9 mouse cellular contexts compared by ENCODE assay signal in the genomic region with DNA sequence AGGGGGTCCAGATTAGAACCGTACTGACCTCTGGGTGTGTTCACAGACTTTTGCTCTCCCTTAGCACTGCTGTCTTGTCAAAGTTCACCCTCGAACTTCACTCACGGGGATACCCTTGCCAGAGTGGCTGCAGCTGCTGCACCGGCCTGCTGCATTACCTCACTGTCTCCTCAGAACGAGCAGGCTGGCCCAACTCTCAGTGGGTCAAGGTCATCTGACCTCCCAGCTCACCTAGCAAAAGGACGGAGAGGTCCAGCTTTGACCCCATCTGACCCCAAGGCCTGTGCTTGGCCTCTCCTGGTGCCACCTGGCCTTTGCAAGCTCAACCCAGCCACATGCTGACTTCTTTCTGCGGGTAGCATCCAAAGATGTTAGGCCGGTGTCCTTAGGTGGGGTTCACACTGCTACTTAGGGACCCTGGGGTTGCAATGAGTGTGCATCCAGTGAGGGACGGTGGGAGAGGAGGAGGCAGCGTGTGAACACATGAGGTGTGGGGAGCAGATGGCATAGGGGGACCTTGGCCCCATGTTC. TPM values are rescaled to one million over a fixed set of nuclear protein-coding genes. Genes with fewer than 3 reads are reported as not detected.
DNase-seq lines count a peak whose midpoint lies in the region; ATAC-seq and TF ChIP-seq lines count a peak whose summit lies in the region.
"Had no signal": no experiment of that assay in that cellular context is flagged by ENCODE, and none has a peak within 500 bp of the region (broad histone marks: within the 10 kb centered on the region; RNA-seq: fewer than 3 reads in every experiment).

No protein-coding gene starts in this region.

- no peaks in the 10 kb centered on the region for H3K36me3 ChIP-seq in hindbrain, embryonic 11.5 days (ENCODE audit: control insufficient read depth, insufficient read depth, low read length)
- H3K36me3 ChIP-seq in hindbrain, embryonic 16.5 days (ENCODE audit: control insufficient read depth, insufficient read depth, low read length) = no peaks in the 10 kb centered on the region
- peaks cover 0 to 4% of the 10 kb centered on the region in 2 experiments for H3K36me3 ChIP-seq in CH12.LX (replicated peaks in 1 of 2; ENCODE audit: control insufficient read depth in 1 of 2, insufficient read depth in 1 of 2, low read length in 1 of 2)
- H3K36me3 ChIP-seq in liver, embryonic 12.5 days = peaks cover 69% of the 10 kb centered on the region

- H3K27ac ChIP-seq in hindbrain, embryonic 11.5 days (ENCODE audit: low read depth, low read length) = no peak overlapping the region
- H3K27ac ChIP-seq in hindbrain, embryonic 16.5 days (ENCODE audit: low read depth, low read length) = no peak overlapping the region
- peak overlapping the region; percentile 84 for H3K27ac ChIP-seq in CH12.LX (ENCODE audit: insufficient read depth, low read depth)
- H3K27ac ChIP-seq in bone marrow, adult 2 months (ENCODE audit: control insufficient read depth, insufficient read depth, low read depth, low read length, poor library complexity) = peak overlapping the region; percentile 97
- H3K27ac ChIP-seq in liver, embryonic 12.5 days = peak overlapping the region; percentile 99

- no peak for DNase-seq in hindbrain, embryonic 11.5 days (ENCODE audit: low spot score)
- no peak for DNase-seq in CH12.LX (ENCODE audit: extremely low read depth)
- no peak for DNase-seq in T-cell, adult 2 months (ENCODE audit: low spot score)
- DNase-seq: embryo, embryonic 11 days had no signal

- no peaks in the 10 kb centered on the region for H3K27me3 ChIP-seq in hindbrain, embryonic 11.5 days (ENCODE audit: control insufficient read depth, insufficient read depth, low read length)
- H3K27me3 ChIP-seq in hindbrain, embryonic 16.5 days (replicated peaks; ENCODE audit: control insufficient read depth, insufficient read depth, low read length) = no peaks in the 10 kb centered on the region
- no peaks in the 10 kb centered on the region for H3K27me3 ChIP-seq in CH12.LX (replicated peaks)
- no peaks in the 10 kb centered on the region for H3K27me3 ChIP-seq in liver, embryonic 12.5 days (replicated peaks)

- no peak for ATAC-seq in hindbrain, embryonic 11.5 days (ENCODE audit: low FRiP score)
- no peak for ATAC-seq in hindbrain, embryonic 16.5 days
- no peak for ATAC-seq in liver, embryonic 12.5 days
- ATAC-seq in inflammation-experienced regulatory T-cells, adult 6 months = no peak
- no peak for ATAC-seq in erythroid progenitor cell, adult 5-6 weeks (replicated peaks; ENCODE audit: low FRiP score, poor library complexity, severe bottlenecking)

- no peaks in the 10 kb centered on the region for H3K9me3 ChIP-seq in hindbrain, embryonic 11.5 days (ENCODE audit: control insufficient read depth, low read length)
- H3K9me3 ChIP-seq in hindbrain, embryonic 16.5 days (ENCODE audit: control insufficient read depth, low read length) = no peaks in the 10 kb centered on the region
- H3K9me3 ChIP-seq in CH12.LX (replicated peaks; ENCODE audit: low read length) = no peaks in the 10 kb centered on the region
- no peaks in the 10 kb centered on the region for H3K9me3 ChIP-seq in liver, embryonic 12.5 days (replicated peaks)

- H3K79me2 ChIP-seq in CH12.LX (replicated peaks; ENCODE audit: control insufficient read depth, extremely low read depth, insufficient read depth, poor library complexity, severe bottlenecking) = peaks cover 37% of the 10 kb centered on the region

- TF ChIP-seq POLR2A in CH12.LX (IDR thresholded peaks at IDR 0.05; ENCODE audit: low read depth, low read length) = no peak
- TF ChIP-seq POLR2A in bone marrow, adult 2 months (IDR thresholded peaks at IDR 0.05; ENCODE audit: borderline replicate concordance, control insufficient read depth, low read depth, low read length) = peak; percentile 52; the same call in 1 of the 2 replicates

- H3K4me3 ChIP-seq in hindbrain, embryonic 11.5 days (ENCODE audit: low read depth, low read length) = no peak overlapping the region
- no peak overlapping the region for H3K4me3 ChIP-seq in hindbrain, embryonic 16.5 days (ENCODE audit: low read length)
- H3K4me3 ChIP-seq in CH12.LX (replicated peaks in 1 of 3; ENCODE audit: low read depth in 2 of 3, low read length in 2 of 3, poor library complexity in 1 of 3) = no peak overlapping the region
- peak overlapping the region; percentile 19 for H3K4me3 ChIP-seq in bone marrow, adult 2 months (replicated peaks; ENCODE audit: control insufficient read depth, low read depth, low read length)
- peak overlapping the region; percentile 84 for H3K4me3 ChIP-seq in liver, embryonic 12.5 days

- WGBS in hindbrain, embryonic 11.5 days = 64% methylated on average over 10 of the region's 10 CpGs
- WGBS in hindbrain, embryonic 16.5 days = 74% methylated on average over 10 of the region's 10 CpGs
- WGBS in bone marrow, adult 2 months = 78% methylated on average over 10 of the region's 10 CpGs
- WGBS in liver, embryonic 12.5 days (ENCODE audit: insufficient replicate concordance) = 70% methylated on average over 10 of the region's 10 CpGs

- no peak overlapping the region; the same call in 1 of the 2 replicates for H3K4me2 ChIP-seq in hindbrain, embryonic 11.5 days (replicated peaks; ENCODE audit: low read depth, low read length)
- no peak overlapping the region for H3K4me2 ChIP-seq in hindbrain, embryonic 16.5 days (ENCODE audit: low read length)
- no peak overlapping the region for H3K4me2 ChIP-seq in CH12.LX (ENCODE audit: insufficient read depth, low read depth, poor library complexity, severe bottlenecking)
- H3K4me2 ChIP-seq in liver, embryonic 12.5 days = peak overlapping the region; percentile 91

- H3K9ac ChIP-seq in hindbrain, embryonic 11.5 days (ENCODE audit: low read depth, low read length) = peak overlapping the region; percentile 28; the same call in 1 of the 2 replicates
- no peak overlapping the region for H3K9ac ChIP-seq in hindbrain, embryonic 16.5 days (ENCODE audit: low read depth, low read length)
- H3K9ac ChIP-seq in CH12.LX (ENCODE audit: insufficient read depth, low read depth) = no peak overlapping the region
- H3K9ac ChIP-seq in liver, embryonic 12.5 days = peak overlapping the region; percentile 100

- in situ Hi-C loops in CH12.LX (cut with MboI; ENCODE audit: low pct_ligation_motif_present, low pct_unique_long_range_greater_than_20kb, low sequenced_read_pairs) = no loop called here

- no peak for TF ChIP-seq EP300 in CH12.LX (IDR thresholded peaks at IDR 0.05; ENCODE audit: low read length)

- no peak for TF ChIP-seq RAD21 in CH12.LX (IDR thresholded peaks at IDR 0.05; ENCODE audit: low read depth, low read length)

- TF ChIP-seq CTCF in CH12.LX (conservative IDR thresholded peaks at IDR 0.05 in 1 of 2, IDR thresholded peaks at IDR 0.05 in 1 of 2; ENCODE audit: low read depth in 2 of 2, low read length in 2 of 2) = no peak
- no peak for TF ChIP-seq CTCF in bone marrow, adult 2 months (IDR thresholded peaks at IDR 0.05; ENCODE audit: control insufficient read depth, insufficient read depth, low read length)

- peaks cover 6% of the 10 kb centered on the region for H3K4me1 ChIP-seq in hindbrain, embryonic 11.5 days (replicated peaks; ENCODE audit: control insufficient read depth, insufficient read depth, low read length)
- H3K4me1 ChIP-seq in hindbrain, embryonic 16.5 days (ENCODE audit: control insufficient read depth, insufficient read depth, low read depth, low read length) = peaks cover 27% of the 10 kb centered on the region
- peaks cover 27 to 71% of the 10 kb centered on the region in 2 experiments for H3K4me1 ChIP-seq in CH12.LX (ENCODE audit: control insufficient read depth in 1 of 2, insufficient read depth in 2 of 2)
- peaks cover 17% of the 10 kb centered on the region for H3K4me1 ChIP-seq in bone marrow, adult 2 months (ENCODE audit: control insufficient read depth, insufficient read depth, low read length)
- H3K4me1 ChIP-seq in liver, embryonic 12.5 days = peaks cover 86% of the 10 kb centered on the region

- dilution Hi-C loops in CH12.LX (cut with MboI; ENCODE audit: extremely low pct_ligation_motif_present, extremely low pct_unique_long_range_greater_than_20kb, low sequenced_read_pairs) = no loop called here

RNA-seq across cellular contexts. Expression of a gene that starts 3.9 kb away (rescaled TPM):
- 5.5 and 6.2 TPM in 2 replicates for polyA plus RNA-seq in hindbrain, embryonic 11.5 days (2014; fragmentation: Nextera tagmentation; extraction: Ambion mirVana)
- 3.4 TPM in 2 replicates for polyA plus RNA-seq in hindbrain, embryonic 16.5 days (2015; fragmentation: Nextera tagmentation; extraction: Ambion mirVana)
- total RNA-seq in CH12.LX (2012; rRNA removed) (7.2 and 7.6 TPM in 2 replicates), CH12.LX (2014; rRNA removed) (4.4 and 4.9 TPM in 2 replicates)
- 3.9 and 6.1 TPM in 2 replicates for polyA plus RNA-seq in CH12.LX (2012; ENCODE audit: insufficient read length, low read depth)
- polyA plus RNA-seq in bone marrow, adult 2 months (2011; ENCODE audit: insufficient read depth, insufficient read length, low replicate concordance, missing spikeins) = 146 and 157 TPM in 2 replicates
- 63.4 and 69.1 TPM in 2 replicates for polyA plus RNA-seq in liver, embryonic 12.5 days (2016; fragmentation: Nextera tagmentation; extraction: Ambion mirVana)
- 10 to 100 TPM; 15.0 to 44.4 (median 16.8) TPM for polyA plus RNA-seq in inflammation-experienced regulatory T-cells, adult 6 months (2017; shearing (Covaris generic))
- 276 and 287 TPM in 2 replicates for total RNA-seq in erythroid progenitor cell, adult 5-6 weeks (2015; ENCODE audit: low replicate concordance)
- total RNA-seq in erythroid progenitor cell, adult 5-6 weeks (2017; ENCODE audit: low replicate concordance) = 288 and 298 TPM in 2 replicates

RNA-seq across cellular contexts. Expression of a gene that starts 30.1 kb away (rescaled TPM):
- polyA plus RNA-seq in hindbrain, embryonic 11.5 days (2014; fragmentation: Nextera tagmentation; extraction: Ambion mirVana) = 2.5 and 3.3 TPM in 2 replicates
- polyA plus RNA-seq in hindbrain, embryonic 16.5 days (2015; fragmentation: Nextera tagmentation; extraction: Ambion mirVana) = 6.2 and 7.9 TPM in 2 replicates
- total RNA-seq in CH12.LX (2012; rRNA removed) (0.08 TPM in 2 replicates), CH12.LX (2014; rRNA removed) (not detected in 2 replicates)
- polyA plus RNA-seq in CH12.LX (2012; ENCODE audit: insufficient read length, low read depth) = 0.07 TPM in 1 of 2 replicates, not detected in the other
- polyA plus RNA-seq in bone marrow, adult 2 months (2011; ENCODE audit: insufficient read depth, insufficient read length, low replicate concordance, missing spikeins) = 0.23 and 0.60 TPM in 2 replicates
- 1.5 and 1.9 TPM in 2 replicates for polyA plus RNA-seq in liver, embryonic 12.5 days (2016; fragmentation: Nextera tagmentation; extraction: Ambion mirVana)
- under 1 TPM in 1 of 3 experiments, not detected in 2; 0.16 TPM for polyA plus RNA-seq in inflammation-experienced regulatory T-cells, adult 6 months (2017; shearing (Covaris generic))
- total RNA-seq in erythroid progenitor cell, adult 5-6 weeks (2015; ENCODE audit: low replicate concordance) = not detected in 2 replicates
- total RNA-seq in erythroid progenitor cell, adult 5-6 weeks (2017; ENCODE audit: low replicate concordance) = 0.53 and 0.90 TPM in 2 replicates

RNA-seq across cellular contexts. Expression of a gene that starts 32.8 kb away (rescaled TPM):
- 453 and 482 TPM in 2 replicates for polyA plus RNA-seq in hindbrain, embryonic 11.5 days (2014; fragmentation: Nextera tagmentation; extraction: Ambion mirVana)
- 214 and 226 TPM in 2 replicates for polyA plus RNA-seq in hindbrain, embryonic 16.5 days (2015; fragmentation: Nextera tagmentation; extraction: Ambion mirVana)
- total RNA-seq in CH12.LX (2012; rRNA removed) = 41.1 and 85.5 TPM in 2 replicates
- total RNA-seq in CH12.LX (2014; rRNA removed) = 96.0 and 116 TPM in 2 replicates
- polyA plus RNA-seq in CH12.LX (2012; ENCODE audit: insufficient read length, low read depth) = 17.6 and 18.3 TPM in 2 replicates
- 14.5 and 33.8 TPM in 2 replicates for polyA plus RNA-seq in bone marrow, adult 2 months (2011; ENCODE audit: insufficient read depth, insufficient read length, low replicate concordance, missing spikeins)
- polyA plus RNA-seq in liver, embryonic 12.5 days (2016; fragmentation: Nextera tagmentation; extraction: Ambion mirVana) = 80.9 and 88.1 TPM in 2 replicates
- 100 to 1,000 TPM; 125 to 343 (median 290) TPM for polyA plus RNA-seq in inflammation-experienced regulatory T-cells, adult 6 months (2017; shearing (Covaris generic))
- total RNA-seq in erythroid progenitor cell, adult 5-6 weeks (2015; ENCODE audit: low replicate concordance) = 14.7 TPM in 1 of 2 replicates, not detected in the other
- total RNA-seq in erythroid progenitor cell, adult 5-6 weeks (2017; ENCODE audit: low replicate concordance) = 2.7 TPM in 1 of 2 replicates, not detected in the other

Comparison
In these comparisons a context has a peak if more than half of its experiments do, and no peak if none do; other contexts are left out.
1. H3K9ac ChIP-seq: peak in hindbrain, embryonic 11.5 days (single experiment) and liver, embryonic 12.5 days (single experiment); none in hindbrain, embryonic 16.5 days (single experiment) and CH12.LX (single experiment).
2. H3K27ac ChIP-seq: peak in CH12.LX (single experiment), bone marrow, adult 2 months (single experiment) and liver, embryonic 12.5 days (single experiment); none in hindbrain, embryonic 11.5 days (single experiment) and hindbrain, embryonic 16.5 days (single experiment).
3. H3K4me3 ChIP-seq: peak in bone marrow, adult 2 months (single experiment) and liver, embryonic 12.5 days (single experiment); none in hindbrain, embryonic 11.5 days (single experiment), hindbrain, embryonic 16.5 days (single experiment) and CH12.LX (0 of 3).